Mouse (Mus musculus) cerebellum, adult 2 months (tissue): ENCODE measurements around the gene Stk10.

Experiments
- CTCF ChIP-seq: fragments of 200-500 bp; IDR thresholded peaks from 2 replicates; pipeline ENCODE4 v1.5.1; 2011; ENCODE audit warnings: low read depth, mild to moderate bottlenecking, control low read depth, low read length, moderate library complexity, borderline replicate concordance; ENCODE audit not compliant: insufficient read depth
- POLR2A ChIP-seq: fragments of 200-500 bp; IDR thresholded peaks from 2 replicates; pipeline ENCODE4 v1.6.1; 2011; ENCODE audit warnings: low read length, control low read depth, borderline replicate concordance; ENCODE audit not compliant: insufficient read depth

DNA sequence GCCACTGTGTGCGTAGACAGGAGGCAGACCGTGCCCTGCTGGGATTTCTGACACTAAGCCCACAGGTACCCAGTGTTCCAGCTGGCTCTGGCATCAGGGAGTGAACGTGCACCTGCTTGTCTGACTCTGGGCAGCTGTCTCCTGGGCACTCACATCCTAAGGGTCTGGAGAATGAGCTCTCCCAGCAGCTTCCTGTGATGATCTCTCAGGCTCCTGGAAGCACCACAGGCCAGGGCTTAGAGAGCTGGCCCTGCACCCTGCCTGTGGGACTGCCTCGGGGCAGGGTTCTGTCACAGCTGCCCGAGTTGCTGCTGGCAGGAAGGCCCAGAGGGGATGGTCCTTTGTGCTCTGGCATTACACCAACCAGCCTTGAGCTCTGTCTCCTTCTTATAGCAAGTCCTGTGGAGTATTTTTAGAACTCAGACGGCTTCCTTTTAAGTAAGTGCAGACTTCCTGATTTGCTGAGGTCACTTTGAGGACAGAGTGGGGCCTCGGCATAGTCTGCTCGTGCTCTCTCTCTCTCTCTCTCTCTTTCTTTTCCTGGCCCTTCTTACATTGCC, 86.2 kb downstream of the Stk10 start:
- TF ChIP-seq POLR2A, result no peak
- no peak for TF ChIP-seq CTCF
